Mouse (Mus musculus): Measurements from ENCODE around the gene Fam160b1. TPM values are rescaled to one million over a fixed set of nuclear protein-coding genes. Genes with fewer than 3 reads are reported as not detected.

Fam160b1 gene
- polyA plus RNA-seq, 1 experiment from 2014 or later, result 9.4 TPM

DNA sequence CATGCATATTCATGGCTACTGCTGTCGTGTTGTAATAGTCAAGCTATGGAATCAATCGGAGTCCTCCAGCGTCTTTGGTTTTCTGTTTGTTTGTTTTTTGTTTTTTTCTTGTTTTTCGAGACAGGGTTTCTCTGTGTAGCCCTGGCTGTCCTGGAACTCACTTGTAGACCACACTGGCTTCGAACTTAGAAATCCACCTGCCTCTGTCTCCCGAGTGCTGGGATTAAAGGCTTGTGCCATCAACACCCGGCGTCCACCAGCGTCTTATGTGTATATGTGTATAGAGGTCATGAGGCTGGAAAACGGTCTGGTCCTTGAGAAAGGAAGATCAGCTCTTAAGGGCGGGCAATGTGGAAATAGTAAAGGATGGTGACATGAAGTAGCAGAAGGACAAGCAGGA is 6.4 kb upstream of the Fam160b1 start:
- H3K36me3 ChIP-seq (replicated peaks), result 0 out of 2 replicates have a peak, but pooled peaks cover 9% of the 10 kb centered on the region
- 95% methylated on average over 11 of the region's 11 CpGs for WGBS
- DNase-seq (ENCODE audit: extremely low spot score, low spot score), result no peak
- no peak overlapping the region for H3K27ac ChIP-seq
- no peaks in the 10 kb centered on the region for H3K27me3 ChIP-seq (ENCODE audit: poor library complexity, severe bottlenecking)
- peaks cover 26% of the 10 kb centered on the region for H3K4me1 ChIP-seq
- no peak overlapping the region for H3K4me3 ChIP-seq
- no peaks in the 10 kb centered on the region for H3K9me3 ChIP-seq

DNA sequence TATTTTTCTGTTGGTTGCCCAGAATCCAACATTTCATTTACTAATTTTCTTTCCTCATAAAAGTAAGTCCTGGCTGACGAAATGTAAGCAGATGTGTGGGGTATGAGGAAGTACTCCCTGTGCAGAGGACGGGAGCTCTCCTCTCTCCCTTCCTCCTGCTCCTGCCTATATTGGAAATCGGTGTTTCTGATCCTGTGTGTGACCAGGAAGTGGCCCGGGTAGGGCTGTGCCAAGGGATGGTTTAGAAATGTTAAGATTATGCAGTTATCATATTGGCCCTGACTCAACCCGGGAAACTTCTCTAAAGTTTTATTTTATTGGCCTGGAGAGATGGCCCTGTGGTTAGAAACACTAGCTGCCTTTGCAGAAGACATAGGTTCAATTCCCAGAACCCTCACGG is 5.8 kb upstream of the Fam160b1 start:
- H3K27ac ChIP-seq, result no peak overlapping the region
- peaks cover 32% of the 10 kb centered on the region for H3K4me1 ChIP-seq
- H3K4me3 ChIP-seq, result no peak overlapping the region
- WGBS, result 87% methylated on average over 6 of the region's 6 CpGs
- no peak for DNase-seq (ENCODE audit: extremely low spot score, low spot score)
- H3K36me3 ChIP-seq (replicated peaks), result 0 out of 2 replicates have a peak, but pooled peaks cover 9% of the 10 kb centered on the region
- no peaks in the 10 kb centered on the region for H3K27me3 ChIP-seq (ENCODE audit: poor library complexity, severe bottlenecking)
- no peaks in the 10 kb centered on the region for H3K9me3 ChIP-seq

DNA sequence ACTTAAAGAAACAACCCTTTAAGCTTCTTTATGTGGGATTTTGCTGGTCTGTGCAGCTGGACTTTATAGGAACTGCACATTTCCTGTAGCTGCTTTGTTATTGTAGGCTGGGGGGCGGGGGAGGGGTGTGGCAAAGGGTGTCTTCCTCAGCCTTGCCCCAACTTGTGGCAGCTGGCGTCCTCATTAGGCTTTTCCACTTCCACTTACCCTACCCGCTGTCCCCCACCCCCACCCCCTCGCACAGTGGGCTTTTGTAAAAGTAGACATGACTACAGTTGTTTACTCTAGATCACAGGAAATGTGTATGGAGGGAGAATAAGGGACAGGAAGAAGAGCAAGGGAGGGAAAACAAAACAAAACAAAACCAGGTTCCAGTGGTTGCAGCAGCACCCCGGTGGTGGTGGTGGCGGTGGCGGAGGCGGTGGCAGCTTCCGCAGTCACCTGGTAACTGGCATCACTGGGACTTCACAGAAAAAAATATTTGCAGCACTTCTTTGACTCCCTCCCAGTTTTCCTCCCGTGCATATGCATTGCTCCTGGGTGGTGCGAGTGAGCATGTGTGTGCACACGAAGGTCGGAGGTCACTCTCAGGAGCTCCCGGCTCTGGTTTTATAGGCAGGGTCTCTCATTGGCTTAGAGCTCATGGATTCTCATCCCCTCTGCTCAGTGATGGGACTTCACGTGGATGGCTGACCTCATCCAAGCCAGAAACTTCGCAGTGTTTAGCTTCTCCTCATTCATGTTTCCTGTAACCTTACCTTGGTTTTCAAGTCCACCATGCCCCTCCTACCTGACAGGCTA is 4.8 kb upstream of the Fam160b1 start:
- no peaks in the 10 kb centered on the region for H3K27me3 ChIP-seq (ENCODE audit: poor library complexity, severe bottlenecking)
- H3K36me3 ChIP-seq (replicated peaks), result 0 out of 2 replicates have a peak, but pooled peaks cover 9% of the 10 kb centered on the region
- 82% methylated on average over 16 of the region's 16 CpGs for WGBS
- no peaks in the 10 kb centered on the region for H3K9me3 ChIP-seq
- H3K27ac ChIP-seq, result peak overlapping the region; percentile 9; the same call in 1 of the 2 replicates
- no peak for DNase-seq (ENCODE audit: extremely low spot score, low spot score)
- H3K4me1 ChIP-seq, result peaks cover 39% of the 10 kb centered on the region
- H3K4me3 ChIP-seq, result no peak overlapping the region

DNA sequence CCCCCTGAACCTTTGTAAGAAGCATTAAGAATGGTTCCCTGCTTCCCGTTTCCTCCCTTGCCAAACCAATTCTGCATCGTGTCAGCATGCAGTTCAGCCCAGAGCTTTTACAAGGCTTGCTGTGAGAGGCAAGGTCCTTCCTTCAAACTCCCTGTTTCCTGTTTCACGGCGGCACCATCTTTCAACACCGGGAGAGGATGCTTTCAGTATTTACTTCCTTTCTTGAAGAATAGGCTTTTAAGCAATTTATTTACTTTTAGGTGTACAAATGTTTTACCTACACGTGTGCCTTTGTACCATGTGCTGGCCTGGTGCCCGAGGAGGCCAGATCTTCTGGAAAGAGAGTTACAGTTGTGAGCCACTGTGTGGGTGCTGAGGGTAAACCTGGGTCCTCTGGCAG is 4.2 kb upstream of the Fam160b1 start:
- 89% methylated on average over 7 of the region's 7 CpGs for WGBS
- no peak overlapping the region for H3K4me3 ChIP-seq
- no peak overlapping the region for H3K27ac ChIP-seq
- no peaks in the 10 kb centered on the region for H3K27me3 ChIP-seq (ENCODE audit: poor library complexity, severe bottlenecking)
- no peaks in the 10 kb centered on the region for H3K9me3 ChIP-seq
- peaks cover 39% of the 10 kb centered on the region for H3K4me1 ChIP-seq
- H3K36me3 ChIP-seq (replicated peaks), result 0 out of 2 replicates have a peak, but pooled peaks cover 9% of the 10 kb centered on the region
- no peak for DNase-seq (ENCODE audit: extremely low spot score, low spot score)

DNA sequence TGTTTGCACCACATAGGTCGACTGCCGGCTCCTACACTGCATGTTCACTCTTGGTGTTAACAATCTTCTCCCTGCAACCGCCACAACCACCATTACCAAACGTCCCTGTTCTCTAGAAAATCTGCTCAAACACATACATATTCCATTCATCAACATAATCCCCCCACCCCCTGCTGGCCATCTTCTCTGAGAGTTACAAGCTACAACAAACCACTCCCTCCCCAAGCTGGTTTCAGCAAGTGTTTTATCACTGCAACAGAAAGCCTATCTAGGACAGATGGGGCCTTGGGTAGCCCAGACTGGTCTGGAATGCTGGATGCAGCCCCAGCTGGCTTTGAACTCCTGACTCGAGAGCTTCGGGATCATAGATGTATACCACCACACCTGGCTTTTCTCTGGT is 3.2 kb upstream of the Fam160b1 start:
- Histone ChIP-seq H3K4me3 (no peak overlapping the region), H3K4me1 (peaks cover 43% of the 10 kb centered on the region), H3K36me3 (replicated peaks) (0 out of 2 replicates have a peak, but pooled peaks cover 9% of the 10 kb centered on the region), H3K9me3 (no peaks in the 10 kb centered on the region), H3K27me3 (ENCODE audit: poor library complexity, severe bottlenecking) (no peaks in the 10 kb centered on the region), H3K27ac (no peak overlapping the region)
- DNase-seq (ENCODE audit: extremely low spot score, low spot score), result no peak
- WGBS, result 86% methylated on average over 6 of the region's 6 CpGs

DNA sequence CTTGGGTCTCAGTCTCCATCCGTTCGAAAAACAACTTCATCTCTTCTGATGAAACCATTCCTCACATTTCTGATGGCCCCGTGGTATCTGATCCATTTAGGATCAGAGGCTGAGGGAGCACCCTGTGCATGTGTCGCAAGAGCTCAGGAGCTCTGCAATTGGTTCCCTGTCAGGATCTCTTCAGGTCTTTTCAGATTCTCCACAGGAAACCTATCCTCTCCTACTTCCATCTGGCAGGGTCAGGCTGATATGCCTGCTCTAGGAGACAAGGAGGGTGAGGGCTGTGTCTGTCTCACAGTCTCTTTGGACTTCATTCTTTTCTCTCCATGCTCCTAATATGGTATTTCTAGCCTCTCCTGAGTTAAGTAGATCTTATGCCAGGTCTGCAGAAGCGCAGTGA is 2.7 kb upstream of the Fam160b1 start:
- H3K4me3 ChIP-seq, result no peak overlapping the region

DNA sequence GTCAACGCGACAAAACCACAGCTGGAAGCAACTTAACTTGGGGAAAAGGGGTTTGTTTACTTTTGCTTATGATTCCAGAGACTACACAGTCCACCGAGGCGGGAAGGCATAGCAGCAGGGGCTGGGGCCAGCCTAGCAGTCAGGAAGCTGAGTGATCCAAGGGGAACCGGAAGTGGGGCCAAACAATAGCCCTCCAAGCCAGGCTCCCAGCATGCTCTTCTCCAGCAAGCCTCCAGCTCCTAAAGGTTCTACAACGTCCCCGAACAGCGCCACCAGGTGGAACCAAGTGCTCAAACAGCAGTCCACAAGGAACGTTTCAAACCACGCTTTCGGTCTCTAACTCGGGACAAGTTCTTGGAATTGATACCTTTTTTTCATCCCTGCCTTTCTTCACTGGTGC is 2.2 kb upstream of the Fam160b1 start:
- Histone ChIP-seq H3K9me3 (no peaks in the 10 kb centered on the region), H3K27me3 (ENCODE audit: poor library complexity, severe bottlenecking) (no peaks in the 10 kb centered on the region), H3K36me3 (replicated peaks) (0 out of 2 replicates have a peak, but pooled peaks cover 9% of the 10 kb centered on the region), H3K27ac (no peak overlapping the region), H3K4me3 (no peak overlapping the region), H3K4me1 (peaks cover 54% of the 10 kb centered on the region)
- 91% methylated on average over 12 of the region's 12 CpGs for WGBS
- DNase-seq (ENCODE audit: extremely low spot score, low spot score), result no peak

More for the DNA sequence above, 2.7 kb upstream of the Fam160b1 start:
- no peak overlapping the region for H3K27ac ChIP-seq
- 0 out of 2 replicates have a peak, but pooled peaks cover 9% of the 10 kb centered on the region for H3K36me3 ChIP-seq (replicated peaks)
- H3K4me1 ChIP-seq, result peaks cover 49% of the 10 kb centered on the region
- no peak for DNase-seq (ENCODE audit: extremely low spot score, low spot score)
- no peaks in the 10 kb centered on the region for H3K27me3 ChIP-seq (ENCODE audit: poor library complexity, severe bottlenecking)
- no peaks in the 10 kb centered on the region for H3K9me3 ChIP-seq
- WGBS, result 94% methylated on average over 5 of the region's 5 CpGs

DNA sequence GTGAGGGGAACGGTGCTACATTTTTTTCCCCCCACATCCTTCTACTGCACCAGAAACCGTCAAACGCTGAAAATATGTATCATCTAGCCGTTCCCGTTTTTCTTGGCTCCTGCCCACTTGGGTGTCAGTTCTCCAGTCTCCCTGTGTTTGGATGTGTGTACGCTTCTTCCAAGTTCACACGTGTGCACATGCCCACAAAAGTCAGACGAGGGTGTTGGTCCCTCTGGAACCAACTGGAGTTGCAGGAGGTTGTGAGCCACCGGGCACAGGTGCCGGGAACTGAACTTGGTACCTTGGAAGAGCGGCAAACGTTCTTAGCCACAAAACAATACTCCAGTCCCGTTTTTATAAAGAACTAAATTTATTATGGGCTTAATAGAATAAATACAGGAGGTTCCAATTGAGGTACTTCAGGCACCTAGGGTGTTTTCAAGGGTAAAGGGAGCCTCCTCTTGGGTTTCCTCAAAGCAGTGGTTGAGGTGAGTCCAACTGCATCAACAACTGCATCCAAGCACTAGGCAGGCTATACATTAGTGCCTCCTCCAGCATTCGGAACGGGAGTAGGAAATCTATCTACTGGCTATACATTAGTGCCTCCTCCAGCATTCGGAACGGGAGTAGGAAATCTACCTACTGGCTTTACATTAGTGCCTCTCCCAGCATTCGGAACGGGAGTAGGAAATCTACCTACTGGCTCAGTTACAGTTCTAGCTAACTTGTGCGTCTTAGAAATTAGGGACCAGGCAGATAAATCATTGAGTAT is 1.5 kb upstream of the Fam160b1 start:
- Histone ChIP-seq H3K4me1 (peaks cover 61% of the 10 kb centered on the region), H3K27me3 (ENCODE audit: poor library complexity, severe bottlenecking) (no peaks in the 10 kb centered on the region), H3K4me3 (peak overlapping the region; percentile 96; the same call in 1 of the 2 replicates), H3K36me3 (replicated peaks) (0 out of 2 replicates have a peak, but pooled peaks cover 9% of the 10 kb centered on the region), H3K27ac (no peak overlapping the region), H3K9me3 (no peaks in the 10 kb centered on the region)
- 96% methylated on average over 20 of the region's 20 CpGs for WGBS
- DNase-seq (ENCODE audit: extremely low spot score, low spot score), result no peak

DNA sequence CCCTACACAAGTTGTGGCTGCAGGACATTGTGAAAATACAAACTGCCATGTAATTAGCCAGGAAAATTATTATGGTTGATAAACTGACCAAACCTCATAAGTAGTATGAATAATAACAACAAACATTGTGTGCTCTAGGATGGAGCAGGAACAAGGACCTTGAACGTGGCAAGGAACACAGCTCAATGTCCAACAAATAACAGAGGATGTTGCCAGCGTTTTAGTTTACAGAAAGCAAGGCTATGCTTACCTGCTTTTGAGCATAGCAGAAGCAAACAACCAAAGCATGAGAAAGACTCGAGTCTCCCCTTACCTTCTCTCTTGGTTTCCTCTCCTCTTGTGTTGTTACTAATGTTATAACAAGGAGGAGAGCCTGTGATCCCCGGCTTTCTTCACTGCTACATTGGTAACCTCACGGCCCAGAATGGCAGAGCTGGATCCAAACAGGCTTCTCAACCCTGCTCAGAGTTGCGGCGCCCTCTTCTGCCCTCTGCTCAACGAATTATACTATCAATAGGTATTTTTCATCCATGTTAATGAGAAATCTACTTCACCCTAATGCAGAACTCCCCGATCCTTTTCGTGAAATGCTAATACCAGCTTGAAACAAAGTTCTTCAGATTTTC is 666 bp upstream of the Fam160b1 start:
- peak overlapping the region; percentile 99 for H3K27ac ChIP-seq
- peaks cover 69% of the 10 kb centered on the region for H3K4me1 ChIP-seq
- 56% methylated on average over 10 of the region's 10 CpGs for WGBS
- H3K9me3 ChIP-seq, result no peaks in the 10 kb centered on the region
- no peak for DNase-seq (ENCODE audit: extremely low spot score, low spot score)
- H3K27me3 ChIP-seq (ENCODE audit: poor library complexity, severe bottlenecking), result no peaks in the 10 kb centered on the region
- 0 out of 2 replicates have a peak, but pooled peaks cover 9% of the 10 kb centered on the region for H3K36me3 ChIP-seq (replicated peaks)
- H3K4me3 ChIP-seq, result peak overlapping the region; percentile 96

DNA sequence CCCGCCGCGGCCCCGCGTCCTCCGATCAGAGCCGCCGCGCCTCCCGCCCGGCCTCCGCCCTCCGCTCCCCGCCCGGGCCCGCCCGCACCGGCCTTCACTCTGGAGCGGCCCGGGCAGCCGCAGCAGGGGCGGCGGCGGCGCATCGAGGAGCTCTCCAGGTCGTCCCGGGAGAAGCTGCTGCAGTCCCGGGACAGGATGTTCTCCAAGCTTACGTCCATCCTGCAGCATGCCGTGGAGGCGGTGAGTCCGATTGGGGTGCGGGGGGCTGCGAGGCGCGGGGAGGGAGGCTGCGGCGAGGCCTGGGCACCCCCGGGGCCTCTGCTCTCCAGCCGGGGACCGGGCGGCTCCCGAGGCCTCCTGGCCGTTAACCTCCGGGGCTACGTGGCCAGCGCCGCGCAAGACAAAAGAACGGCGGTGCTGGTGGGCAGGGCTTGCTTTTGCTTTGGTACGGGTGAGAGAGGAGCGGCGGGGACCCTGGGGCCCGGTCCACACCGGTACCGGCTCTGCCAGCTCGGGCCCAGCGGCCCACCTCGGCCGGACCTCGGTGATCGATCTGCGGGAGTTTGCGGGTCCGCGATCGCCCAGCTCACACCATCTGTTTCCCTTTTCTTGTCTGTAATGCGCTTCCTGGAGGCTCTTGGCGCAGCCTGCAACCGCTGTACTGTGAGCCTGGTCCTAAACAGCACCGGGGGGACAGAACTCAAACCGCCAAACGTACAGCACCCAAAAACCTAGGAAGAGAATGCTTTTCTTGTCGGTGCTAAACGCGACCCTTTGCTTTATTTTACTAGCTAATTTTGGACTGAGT is 855 bp downstream of the Fam160b1 start:
- Histone ChIP-seq H3K4me3 (peak overlapping the region; percentile 96), H3K36me3 (replicated peaks) (0 out of 2 replicates have a peak, but pooled peaks cover 9% of the 10 kb centered on the region), H3K9me3 (no peaks in the 10 kb centered on the region), H3K27me3 (ENCODE audit: poor library complexity, severe bottlenecking) (no peaks in the 10 kb centered on the region), H3K27ac (peak overlapping the region; percentile 99), H3K4me1 (peaks cover 73% of the 10 kb centered on the region)
- DNase-seq (ENCODE audit: extremely low spot score, low spot score), result peak; percentile 75
- WGBS, result under 1% methylated on average over 78 of the region's 78 CpGs

DNA sequence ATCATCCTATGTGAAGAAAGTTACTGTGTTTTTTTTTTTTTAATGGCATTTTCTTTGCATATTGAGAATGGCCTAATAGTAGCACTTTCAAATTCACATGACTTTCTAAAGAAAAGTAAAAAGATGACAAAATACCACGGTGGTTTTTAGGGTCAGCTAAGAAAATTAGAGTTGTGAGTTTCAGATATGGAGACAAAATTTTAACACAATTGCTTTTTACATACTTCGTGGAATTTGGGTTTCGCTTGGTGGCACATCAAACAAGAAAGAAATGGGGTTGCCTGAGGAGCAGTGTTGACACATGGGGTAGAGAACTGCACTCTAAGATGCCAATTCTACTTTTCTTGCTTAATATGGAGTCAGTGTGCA is 1.4 kb downstream of the Fam160b1 start:
- H3K4me3 ChIP-seq, result peak overlapping the region; percentile 96
- H3K9me3 ChIP-seq, result no peaks in the 10 kb centered on the region
- DNase-seq (ENCODE audit: extremely low spot score, low spot score), result no peak
- H3K36me3 ChIP-seq (replicated peaks), result 0 out of 2 replicates have a peak, but pooled peaks cover 9% of the 10 kb centered on the region
- H3K27ac ChIP-seq, result peak overlapping the region; percentile 99
- WGBS, result 23% methylated on average over 3 of the region's 3 CpGs
- H3K27me3 ChIP-seq (ENCODE audit: poor library complexity, severe bottlenecking), result no peaks in the 10 kb centered on the region
- peaks cover 79% of the 10 kb centered on the region for H3K4me1 ChIP-seq

DNA sequence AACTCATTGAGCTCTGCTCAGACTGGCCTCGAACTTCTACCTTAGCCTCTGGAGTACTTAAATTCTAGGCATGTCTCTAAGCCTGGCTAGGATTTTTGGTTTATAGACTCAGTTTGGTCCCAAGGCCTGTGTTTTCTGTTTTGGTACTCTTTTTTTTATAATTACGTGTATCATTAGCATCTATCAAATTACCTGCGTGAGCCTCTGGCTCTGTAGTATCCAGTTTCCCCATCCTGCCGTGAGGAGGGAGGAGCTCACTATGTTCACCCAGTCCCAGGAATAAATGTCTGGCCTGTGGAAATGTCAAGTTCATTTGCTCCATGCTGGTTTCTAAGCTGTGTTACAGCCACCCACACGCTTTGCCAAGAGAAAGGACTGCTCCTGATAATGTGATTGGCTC is 2.1 kb downstream of the Fam160b1 start:
- Histone ChIP-seq H3K27me3 (ENCODE audit: poor library complexity, severe bottlenecking) (no peaks in the 10 kb centered on the region), H3K9me3 (no peaks in the 10 kb centered on the region), H3K4me1 (peaks cover 82% of the 10 kb centered on the region), H3K27ac (no peak overlapping the region), H3K36me3 (replicated peaks) (peaks cover 9% of the 10 kb centered on the region; the same call in 1 of the 2 replicates), H3K4me3 (peak overlapping the region; percentile 96)
- no peak for DNase-seq (ENCODE audit: extremely low spot score, low spot score)
- 51% methylated on average over 5 of the region's 5 CpGs for WGBS
